Mouse (Mus musculus): ENCODE measurements at regions not wholly inside any gene's neighbourhood (a gene's known extent, or its start where the extent isn't known, plus 50 kb on each side); places are given as distances from the start of the nearest gene placed in this dataset.

DNA sequence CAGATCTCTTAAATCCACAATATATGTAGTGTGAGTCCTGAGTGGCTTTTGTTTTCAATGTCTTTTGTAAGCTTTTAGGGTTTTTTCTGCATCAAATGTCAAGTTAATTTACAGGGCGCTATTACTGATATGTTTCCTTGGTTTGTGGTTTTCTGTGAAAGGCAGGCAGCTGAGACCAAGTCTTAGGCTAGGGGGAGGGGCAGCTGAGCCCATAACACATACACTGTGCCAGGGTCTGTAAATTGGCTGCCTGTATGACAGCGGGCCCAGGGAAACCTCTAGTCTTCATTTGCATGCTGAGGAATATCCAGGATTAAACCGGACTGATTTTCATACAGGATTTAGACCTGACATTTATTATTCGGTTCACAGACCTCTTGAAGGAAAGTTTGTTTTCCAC, 353.2 kb upstream of the Tmem161b start:
- Histone ChIP-seq H3K9me3 (no peaks in the 10 kb centered on the region), H3K4me2 (replicated peaks) (no peak overlapping the region), H3K27ac (no peak overlapping the region), H3K9ac (no peak overlapping the region), H3K36me3 (no peaks in the 10 kb centered on the region), H3K4me1 (no peaks in the 10 kb centered on the region), H3K4me3 (no peak overlapping the region), H3K27me3 (no peaks in the 10 kb centered on the region)
- ATAC-seq (ENCODE audit: low FRiP score, low read depth), result no peak
- 61% methylated on average over 4 of the region's 4 CpGs for WGBS

GRCm38 (mm10) chr13:83872143-83872819, 349.8 kb upstream of the Tmem161b start:
- 70% methylated on average over 3 of the region's 3 CpGs for WGBS
- Histone ChIP-seq H3K4me1 (no peaks in the 10 kb centered on the region), H3K9ac (no peak overlapping the region), H3K4me3 (no peak overlapping the region), H3K27me3 (no peaks in the 10 kb centered on the region), H3K27ac (no peak overlapping the region), H3K4me2 (replicated peaks) (no peak overlapping the region), H3K36me3 (no peaks in the 10 kb centered on the region), H3K9me3 (no peaks in the 10 kb centered on the region)
- no peak for ATAC-seq (ENCODE audit: low FRiP score, low read depth)

DNA sequence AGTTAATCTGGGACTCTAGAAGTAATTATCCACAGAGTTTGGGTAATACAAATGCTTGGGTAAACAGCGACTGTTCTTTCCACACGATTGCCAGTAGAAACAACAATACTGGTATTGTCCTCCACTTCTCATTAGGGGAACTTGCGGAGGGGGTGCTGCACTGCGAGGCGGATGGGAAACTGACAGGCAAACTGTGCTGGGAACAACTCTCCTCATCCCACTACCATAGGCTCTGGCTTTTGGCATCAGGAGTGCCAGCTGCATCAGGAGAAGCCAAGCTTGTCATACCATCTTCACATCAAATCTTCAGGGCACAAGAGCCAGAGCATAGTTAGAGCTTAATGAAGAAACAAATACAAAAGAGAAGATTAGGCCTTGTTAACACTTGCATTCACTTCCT, 349.2 kb upstream of the Tmem161b start:
- H3K27me3 ChIP-seq, result no peaks in the 10 kb centered on the region
- no peaks in the 10 kb centered on the region for H3K36me3 ChIP-seq
- H3K4me3 ChIP-seq, result no peak overlapping the region
- no peak for ATAC-seq (ENCODE audit: low FRiP score, low read depth)
- H3K4me2 ChIP-seq (replicated peaks), result no peak overlapping the region
- no peak overlapping the region for H3K9ac ChIP-seq
- WGBS, result 41% methylated on average over 5 of the region's 5 CpGs
- no peaks in the 10 kb centered on the region for H3K9me3 ChIP-seq
- no peaks in the 10 kb centered on the region for H3K4me1 ChIP-seq
- no peak overlapping the region for H3K27ac ChIP-seq

GRCm38 (mm10) chr13:83879561-83879960, 342.5 kb upstream of the Tmem161b start:
- no peak overlapping the region for H3K4me2 ChIP-seq (replicated peaks)
- H3K27me3 ChIP-seq, result no peaks in the 10 kb centered on the region
- no peaks in the 10 kb centered on the region for H3K9me3 ChIP-seq
- H3K4me1 ChIP-seq, result no peaks in the 10 kb centered on the region
- H3K4me3 ChIP-seq, result no peak overlapping the region
- no peak overlapping the region for H3K27ac ChIP-seq
- no peak for ATAC-seq (ENCODE audit: low FRiP score, low read depth)
- no peak overlapping the region for H3K9ac ChIP-seq
- 76% methylated on average over 2 of the region's 2 CpGs for WGBS
- no peaks in the 10 kb centered on the region for H3K36me3 ChIP-seq

DNA sequence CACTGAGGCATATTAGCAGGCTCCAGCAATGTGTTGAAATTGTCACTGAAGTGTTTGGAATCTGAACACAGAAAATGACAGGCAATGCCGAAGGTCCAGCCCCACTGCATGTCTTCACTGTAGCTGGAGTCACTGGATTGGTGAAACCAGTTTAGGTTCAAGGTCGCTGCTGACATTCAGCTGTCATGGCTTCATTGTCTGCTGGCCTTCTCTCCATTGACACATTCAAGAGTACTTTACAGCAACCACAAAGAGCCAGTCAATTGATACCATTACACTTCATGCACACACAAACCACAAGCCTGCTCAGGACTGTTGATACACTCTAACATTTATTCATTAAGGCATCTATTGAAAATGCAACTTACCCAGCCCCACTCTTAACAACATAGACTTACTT, 341.8 kb upstream of the Tmem161b start:
- Histone ChIP-seq H3K27me3 (no peaks in the 10 kb centered on the region), H3K27ac (no peak overlapping the region), H3K9ac (no peak overlapping the region), H3K4me2 (replicated peaks) (no peak overlapping the region), H3K4me1 (no peaks in the 10 kb centered on the region), H3K4me3 (no peak overlapping the region), H3K9me3 (no peaks in the 10 kb centered on the region), H3K36me3 (no peaks in the 10 kb centered on the region)
- WGBS, result 86% methylated on average over 2 of the region's 2 CpGs
- ATAC-seq (ENCODE audit: low FRiP score, low read depth), result no peak

DNA sequence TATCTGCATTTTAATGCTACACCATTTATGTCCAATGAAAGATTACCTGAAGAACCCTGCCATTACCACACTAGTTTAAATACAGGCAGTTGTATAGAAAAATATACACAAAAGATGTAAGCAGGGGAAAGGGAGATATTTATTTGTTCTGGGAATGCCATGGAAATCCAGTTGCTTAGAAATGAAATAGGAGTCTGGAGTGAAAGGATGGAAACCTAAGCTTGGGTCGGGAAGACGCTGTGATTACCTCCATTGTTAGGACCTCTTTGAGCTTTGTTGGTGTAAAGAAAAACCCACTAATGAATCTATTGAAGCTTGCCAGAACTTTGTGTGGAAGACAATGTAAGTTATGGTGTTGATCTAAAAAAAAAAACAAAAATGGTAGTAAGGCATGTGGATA, 341.3 kb upstream of the Tmem161b start:
- Histone ChIP-seq H3K27me3 (no peaks in the 10 kb centered on the region), H3K9me3 (no peaks in the 10 kb centered on the region), H3K9ac (no peak overlapping the region), H3K4me1 (no peaks in the 10 kb centered on the region), H3K36me3 (no peaks in the 10 kb centered on the region), H3K4me2 (replicated peaks) (no peak overlapping the region), H3K27ac (no peak overlapping the region), H3K4me3 (no peak overlapping the region)
- ATAC-seq (ENCODE audit: low FRiP score, low read depth), result no peak
- WGBS, result 89% methylated on average over 2 of the region's 2 CpGs

GRCm38 (mm10) chr13:83882839-83883238, 339.3 kb upstream of the Tmem161b start:
- no peak for ATAC-seq (ENCODE audit: low FRiP score, low read depth)
- Histone ChIP-seq H3K27ac (no peak overlapping the region), H3K36me3 (no peaks in the 10 kb centered on the region), H3K4me3 (no peak overlapping the region), H3K27me3 (no peaks in the 10 kb centered on the region), H3K4me1 (no peaks in the 10 kb centered on the region), H3K4me2 (replicated peaks) (no peak overlapping the region), H3K9ac (no peak overlapping the region), H3K9me3 (no peaks in the 10 kb centered on the region)
- 66% methylated on average over 1 of the region's 1 CpGs for WGBS

GRCm38 (mm10) chr13:83883821-83884220, 338.3 kb upstream of the Tmem161b start:
- 86% methylated on average over 4 of the region's 4 CpGs for WGBS
- H3K27me3 ChIP-seq, result no peaks in the 10 kb centered on the region
- no peaks in the 10 kb centered on the region for H3K4me1 ChIP-seq
- no peaks in the 10 kb centered on the region for H3K9me3 ChIP-seq
- no peaks in the 10 kb centered on the region for H3K36me3 ChIP-seq
- no peak overlapping the region for H3K4me2 ChIP-seq (replicated peaks)
- no peak overlapping the region for H3K4me3 ChIP-seq
- H3K27ac ChIP-seq, result no peak overlapping the region
- ATAC-seq (ENCODE audit: low FRiP score, low read depth), result no peak
- no peak overlapping the region for H3K9ac ChIP-seq

- Histone ChIP-seq H3K4me1 (no peaks in the 10 kb centered on the region), H3K27me3 (no peaks in the 10 kb centered on the region), H3K36me3 (no peaks in the 10 kb centered on the region), H3K4me2 (replicated peaks) (no peak overlapping the region), H3K9me3 (no peaks in the 10 kb centered on the region), H3K9ac (no peak overlapping the region), H3K27ac (no peak overlapping the region), H3K4me3 (no peak overlapping the region)
- 93% methylated on average over 4 of the region's 4 CpGs for WGBS
- ATAC-seq (ENCODE audit: low FRiP score, low read depth), result no peak
Measured at GRCm38 (mm10) chr13:83884226-83884625, 337.9 kb upstream of the Tmem161b start.

- H3K27ac ChIP-seq, result no peak overlapping the region
- H3K9ac ChIP-seq, result no peak overlapping the region
- no peak for ATAC-seq (ENCODE audit: low FRiP score, low read depth)
- 70% methylated on average over 13 of the region's 13 CpGs for WGBS
- no peak overlapping the region for H3K4me2 ChIP-seq (replicated peaks)
- no peak overlapping the region for H3K4me3 ChIP-seq
- no peaks in the 10 kb centered on the region for H3K36me3 ChIP-seq
- no peaks in the 10 kb centered on the region for H3K4me1 ChIP-seq
- no peaks in the 10 kb centered on the region for H3K27me3 ChIP-seq
- no peaks in the 10 kb centered on the region for H3K9me3 ChIP-seq
Measured at GRCm38 (mm10) chr13:83884766-83885543, 337.1 kb upstream of the Tmem161b start.

DNA sequence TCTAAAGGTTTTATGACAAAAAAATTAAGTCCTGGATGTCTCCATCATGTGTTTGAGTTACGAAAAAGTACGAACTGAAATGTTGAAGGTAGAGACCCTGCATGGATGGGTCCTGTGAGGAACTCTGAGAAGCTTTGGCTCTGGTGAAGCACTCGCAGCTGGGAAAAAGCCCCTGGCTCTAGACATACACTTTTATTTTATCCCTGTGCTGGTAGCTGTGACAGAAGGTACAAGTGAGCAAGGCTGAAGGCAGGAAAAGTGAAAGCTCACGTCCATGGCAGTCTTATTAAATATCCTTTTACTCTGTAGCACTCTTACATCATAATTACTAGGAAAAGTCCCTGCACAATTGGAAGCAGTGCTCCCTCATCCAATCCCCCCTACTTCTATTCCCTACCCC, 336.4 kb upstream of the Tmem161b start:
- no peaks in the 10 kb centered on the region for H3K36me3 ChIP-seq
- no peak overlapping the region for H3K9ac ChIP-seq
- H3K4me1 ChIP-seq, result no peaks in the 10 kb centered on the region
- no peaks in the 10 kb centered on the region for H3K9me3 ChIP-seq
- H3K4me2 ChIP-seq (replicated peaks), result no peak overlapping the region
- no peak for ATAC-seq (ENCODE audit: low FRiP score, low read depth)
- no peak overlapping the region for H3K4me3 ChIP-seq
- 63% methylated on average over 4 of the region's 4 CpGs for WGBS
- no peaks in the 10 kb centered on the region for H3K27me3 ChIP-seq
- no peak overlapping the region for H3K27ac ChIP-seq

- Histone ChIP-seq H3K4me2 (replicated peaks) (no peak overlapping the region), H3K4me1 (no peaks in the 10 kb centered on the region), H3K27ac (no peak overlapping the region), H3K9me3 (no peaks in the 10 kb centered on the region), H3K27me3 (no peaks in the 10 kb centered on the region), H3K4me3 (no peak overlapping the region), H3K36me3 (no peaks in the 10 kb centered on the region), H3K9ac (no peak overlapping the region)
- 34% methylated on average over 2 of the region's 2 CpGs for WGBS
- no peak for ATAC-seq (ENCODE audit: low FRiP score, low read depth)
Measured at GRCm38 (mm10) chr13:83914697-83915096, 307.4 kb upstream of the Tmem161b start.

- 73% methylated on average over 2 of the region's 2 CpGs for WGBS
- Histone ChIP-seq H3K36me3 (no peaks in the 10 kb centered on the region), H3K4me3 (no peak overlapping the region)
Measured at GRCm38 (mm10) chr13:83932761-83933160, 289.3 kb upstream of the Tmem161b start.

More at GRCm38 (mm10) chr13:83932761-83933160, 289.3 kb upstream of the Tmem161b start:
- Histone ChIP-seq H3K4me2 (replicated peaks) (no peak overlapping the region), H3K27ac (no peak overlapping the region), H3K9ac (no peak overlapping the region), H3K9me3 (0 out of 2 replicates have a peak, but pooled peaks cover 4% of the 10 kb centered on the region), H3K27me3 (no peaks in the 10 kb centered on the region), H3K4me1 (no peaks in the 10 kb centered on the region)
- ATAC-seq (ENCODE audit: low FRiP score, low read depth), result no peak
